Mouse (Mus musculus) midbrain, embryonic 16.5 days (tissue): ENCODE data around the gene Slc35d1. TPM values are rescaled to one million over a fixed set of nuclear protein-coding genes. Genes with fewer than 3 reads are reported as not detected.

Source experiments
- ATAC-seq: fragments of 200-750 bp; cut with Nextera tagmentation; 2 replicates; pipeline ENCODE4 v1.8.0; 2017; ENCODE audit warnings: moderate TSS enrichment
- H3K27ac ChIP-seq: fragments of 300-500 bp; sonication (generic); 2 replicates; pipeline ENCODE4 v1.5.1; 2014; ENCODE audit warnings: mild to moderate bottlenecking, low read length, mixed read lengths
- H3K27me3 ChIP-seq: fragments of 300-500 bp; sonication (generic); 2 replicates; pipeline ENCODE4 v1.6.1; 2014; ENCODE audit warnings: low read depth, low read length, mixed read lengths; ENCODE audit not compliant: control insufficient read depth, insufficient read depth
- H3K36me3 ChIP-seq: fragments of 300-500 bp; sonication (generic); 2 replicates; pipeline ENCODE4 v1.6.1; 2014; ENCODE audit warnings: mild to moderate bottlenecking, low read length, moderate library complexity, mixed read lengths; ENCODE audit not compliant: control insufficient read depth, insufficient read depth
- H3K4me1 ChIP-seq: fragments of 300-500 bp; sonication (generic); 2 replicates; pipeline ENCODE4 v1.6.1; 2014; ENCODE audit warnings: mild to moderate bottlenecking, low read length, mixed read lengths; ENCODE audit not compliant: control insufficient read depth, insufficient read depth
- H3K4me2 ChIP-seq: fragments of 300-500 bp; sonication (generic); 2 replicates; pipeline ENCODE4 v1.6.1; 2014; ENCODE audit warnings: mild to moderate bottlenecking, low read length, mixed read lengths
- H3K4me3 ChIP-seq: fragments of 300-500 bp; sonication (generic); 2 replicates; pipeline ENCODE4 v1.5.1; 2014; ENCODE audit warnings: low read depth, mild to moderate bottlenecking, low read length, moderate library complexity, mixed read lengths
- H3K9ac ChIP-seq: fragments of 300-500 bp; sonication (generic); 2 replicates; pipeline ENCODE4 v1.6.1; 2014; ENCODE audit warnings: low read depth, low read length, mixed read lengths
- H3K9me3 ChIP-seq: fragments of 300-500 bp; sonication (generic); replicated peaks from 2 replicates; pipeline ENCODE4 v1.6.1; 2014; ENCODE audit warnings: mild to moderate bottlenecking, low read length, mixed read lengths; ENCODE audit not compliant: control insufficient read depth, poor library complexity, severe bottlenecking
- WGBS: fragments of 180-500 bp; shearing (Covaris S2); extraction: QIAGEN DNeasy Blood & Tissue Kit; methylation state at CpG from one replicate; pipeline ENCODE4 v1.1.7; 2014; 5-methylcytosine and 5-hydroxymethylcytosine counted together
- polyA plus RNA-seq: library from polyadenylated mRNA; unstranded; fragments of >200 nt; fragmentation: Nextera tagmentation; extraction: Ambion mirVana; gene quantifications from 2 replicates; pipeline ENCODE4 v1.2.1, GENCODE M21; 2015

The Slc35d1 gene
- polyA plus RNA-seq, 1 experiment from 2014 or later = 5.9 TPM

- no peak for ATAC-seq
- H3K9me3 ChIP-seq = no peaks in the 10 kb centered on the region
- H3K27me3 ChIP-seq = no peaks in the 10 kb centered on the region
- H3K9ac ChIP-seq = no peak overlapping the region
- no peak overlapping the region for H3K4me3 ChIP-seq
- H3K4me2 ChIP-seq = no peak overlapping the region
- H3K4me1 ChIP-seq = peaks cover 17% of the 10 kb centered on the region
- H3K27ac ChIP-seq = no peak overlapping the region
- H3K36me3 ChIP-seq = no peaks in the 10 kb centered on the region
Observed at GRCm38 (mm10) chr4:103123606-103124005, 91.4 kb downstream of the Slc35d1 start.

- no peak for ATAC-seq
- H3K4me1 ChIP-seq = peaks cover 18% of the 10 kb centered on the region
- no peak overlapping the region for H3K4me3 ChIP-seq
- no peaks in the 10 kb centered on the region for H3K27me3 ChIP-seq
- 65% methylated on average over 2 of the region's 2 CpGs for WGBS
- H3K4me2 ChIP-seq = no peak overlapping the region
- no peak overlapping the region for H3K27ac ChIP-seq
- H3K9me3 ChIP-seq = no peaks in the 10 kb centered on the region
- no peak overlapping the region for H3K9ac ChIP-seq
- H3K36me3 ChIP-seq = no peaks in the 10 kb centered on the region
Observed at GRCm38 (mm10) chr4:103123086-103123485, 91.9 kb downstream of the Slc35d1 start.

GRCm38 (mm10) chr4:103120874-103121389 is 94.0 kb downstream of the Slc35d1 start:
- H3K27ac ChIP-seq = no peak overlapping the region
- 86% methylated on average over 9 of the region's 9 CpGs for WGBS
- no peaks in the 10 kb centered on the region for H3K36me3 ChIP-seq
- no peaks in the 10 kb centered on the region for H3K9me3 ChIP-seq
- H3K9ac ChIP-seq = no peak overlapping the region
- H3K27me3 ChIP-seq = no peaks in the 10 kb centered on the region
- H3K4me3 ChIP-seq = no peak overlapping the region
- no peak for ATAC-seq
- H3K4me1 ChIP-seq = peaks cover 19% of the 10 kb centered on the region
- H3K4me2 ChIP-seq = no peak overlapping the region

Other genes with a start within 250 kb of the Slc35d1 start
- gene Tctex1d1, start 236.6 kb downstream of the Slc35d1 start, polyA plus RNA-seq = 1.8 and 2.4 TPM in 2 replicates
- 0.57 and 0.65 TPM in 2 replicates for gene Insl5, start 188.3 kb downstream of the Slc35d1 start, polyA plus RNA-seq
- gene Mier1, start 100.8 kb downstream of the Slc35d1 start, polyA plus RNA-seq = 26.7 and 34.4 TPM in 2 replicates
- gene Wdr78, start 100.6 kb downstream of the Slc35d1 start, polyA plus RNA-seq = 5.7 and 6.2 TPM in 2 replicates
- gene 4921539E11Rik, start 75.7 kb upstream of the Slc35d1 start, polyA plus RNA-seq = not detected in 2 replicates
- gene Oma1, start 98.6 kb upstream of the Slc35d1 start, polyA plus RNA-seq = 9.6 and 10.5 TPM in 2 replicates